Mouse (Mus musculus) midbrain, embryonic 16.5 days (tissue): ENCODE results near the gene Clic1. TPM values are rescaled to one million over a fixed set of nuclear protein-coding genes. Genes with fewer than 3 reads are reported as not detected.

Source experiments
- ATAC-seq: fragments of 200-750 bp; cut with Nextera tagmentation; 2 replicates; pipeline ENCODE4 v1.8.0; 2017; ENCODE audit warnings: moderate TSS enrichment
- H3K27ac ChIP-seq: fragments of 300-500 bp; sonication (generic); 2 replicates; pipeline ENCODE4 v1.5.1; 2014; ENCODE audit warnings: mild to moderate bottlenecking, low read length, mixed read lengths
- H3K27me3 ChIP-seq: fragments of 300-500 bp; sonication (generic); 2 replicates; pipeline ENCODE4 v1.6.1; 2014; ENCODE audit warnings: low read depth, low read length, mixed read lengths; ENCODE audit not compliant: control insufficient read depth, insufficient read depth
- H3K36me3 ChIP-seq: fragments of 300-500 bp; sonication (generic); 2 replicates; pipeline ENCODE4 v1.6.1; 2014; ENCODE audit warnings: mild to moderate bottlenecking, low read length, moderate library complexity, mixed read lengths; ENCODE audit not compliant: control insufficient read depth, insufficient read depth
- H3K4me1 ChIP-seq: fragments of 300-500 bp; sonication (generic); 2 replicates; pipeline ENCODE4 v1.6.1; 2014; ENCODE audit warnings: mild to moderate bottlenecking, low read length, mixed read lengths; ENCODE audit not compliant: control insufficient read depth, insufficient read depth
- H3K4me2 ChIP-seq: fragments of 300-500 bp; sonication (generic); 2 replicates; pipeline ENCODE4 v1.6.1; 2014; ENCODE audit warnings: mild to moderate bottlenecking, low read length, mixed read lengths
- H3K4me3 ChIP-seq: fragments of 300-500 bp; sonication (generic); 2 replicates; pipeline ENCODE4 v1.5.1; 2014; ENCODE audit warnings: low read depth, mild to moderate bottlenecking, low read length, moderate library complexity, mixed read lengths
- H3K9ac ChIP-seq: fragments of 300-500 bp; sonication (generic); 2 replicates; pipeline ENCODE4 v1.6.1; 2014; ENCODE audit warnings: low read depth, low read length, mixed read lengths
- H3K9me3 ChIP-seq: fragments of 300-500 bp; sonication (generic); replicated peaks from 2 replicates; pipeline ENCODE4 v1.6.1; 2014; ENCODE audit warnings: mild to moderate bottlenecking, low read length, mixed read lengths; ENCODE audit not compliant: control insufficient read depth, poor library complexity, severe bottlenecking
- WGBS: fragments of 180-500 bp; shearing (Covaris S2); extraction: QIAGEN DNeasy Blood & Tissue Kit; methylation state at CpG from one replicate; pipeline ENCODE4 v1.1.7; 2014; 5-methylcytosine and 5-hydroxymethylcytosine counted together
- polyA plus RNA-seq: library from polyadenylated mRNA; unstranded; fragments of >200 nt; fragmentation: Nextera tagmentation; extraction: Ambion mirVana; gene quantifications from 2 replicates; pipeline ENCODE4 v1.2.1, GENCODE M21; 2015

Gene Clic1
- polyA plus RNA-seq, 1 experiment from 2014 or later: 51.2 TPM

DNA sequence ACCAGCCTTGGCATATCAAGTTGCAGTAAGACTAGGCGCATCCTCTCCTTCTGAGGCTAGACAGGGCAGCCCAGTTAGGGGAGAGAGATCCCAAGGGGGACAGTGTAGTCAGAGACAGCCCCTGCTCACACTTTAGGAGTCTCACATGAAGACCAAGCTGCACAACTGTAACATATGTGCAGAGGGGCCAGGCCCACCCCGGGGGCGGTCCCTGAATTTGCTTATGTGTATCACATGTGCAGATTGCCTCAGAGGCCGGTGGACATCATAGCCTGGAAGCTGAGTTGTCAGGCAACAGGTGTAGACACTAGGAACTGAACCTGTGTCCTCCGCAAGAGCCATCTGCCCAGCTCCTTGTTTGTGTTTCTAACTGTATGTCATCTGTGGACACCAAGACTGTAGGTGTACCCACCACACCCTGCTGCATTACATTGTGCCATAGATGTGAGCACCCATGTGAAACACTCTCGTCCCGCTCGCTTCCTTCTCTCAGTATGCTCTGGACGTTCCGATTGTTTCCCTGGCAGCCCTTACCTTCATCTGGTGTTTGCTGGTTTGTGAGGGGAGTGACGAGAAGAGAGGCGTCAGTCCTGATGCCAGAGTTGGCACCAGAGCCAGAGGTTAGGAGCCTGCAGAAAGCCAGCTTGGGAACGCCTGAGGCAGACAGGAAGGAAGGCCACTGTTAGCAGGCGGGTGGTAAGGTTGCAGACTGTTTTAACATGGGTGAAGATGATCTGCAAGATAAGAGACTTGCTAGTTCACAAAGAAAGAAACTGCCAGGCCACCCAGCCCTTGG lies 42.8 kb downstream of the Clic1 start:
- no peak overlapping the region for H3K9ac ChIP-seq
- H3K4me1 ChIP-seq: peaks cover 12% of the 10 kb centered on the region
- no peaks in the 10 kb centered on the region for H3K9me3 ChIP-seq
- no peak overlapping the region for H3K4me3 ChIP-seq
- 91% methylated on average over 14 of the region's 14 CpGs for WGBS
- ATAC-seq: no peak
- no peaks in the 10 kb centered on the region for H3K27me3 ChIP-seq
- H3K36me3 ChIP-seq: peaks cover 29% of the 10 kb centered on the region
- no peak overlapping the region for H3K27ac ChIP-seq
- H3K4me2 ChIP-seq: no peak overlapping the region

DNA sequence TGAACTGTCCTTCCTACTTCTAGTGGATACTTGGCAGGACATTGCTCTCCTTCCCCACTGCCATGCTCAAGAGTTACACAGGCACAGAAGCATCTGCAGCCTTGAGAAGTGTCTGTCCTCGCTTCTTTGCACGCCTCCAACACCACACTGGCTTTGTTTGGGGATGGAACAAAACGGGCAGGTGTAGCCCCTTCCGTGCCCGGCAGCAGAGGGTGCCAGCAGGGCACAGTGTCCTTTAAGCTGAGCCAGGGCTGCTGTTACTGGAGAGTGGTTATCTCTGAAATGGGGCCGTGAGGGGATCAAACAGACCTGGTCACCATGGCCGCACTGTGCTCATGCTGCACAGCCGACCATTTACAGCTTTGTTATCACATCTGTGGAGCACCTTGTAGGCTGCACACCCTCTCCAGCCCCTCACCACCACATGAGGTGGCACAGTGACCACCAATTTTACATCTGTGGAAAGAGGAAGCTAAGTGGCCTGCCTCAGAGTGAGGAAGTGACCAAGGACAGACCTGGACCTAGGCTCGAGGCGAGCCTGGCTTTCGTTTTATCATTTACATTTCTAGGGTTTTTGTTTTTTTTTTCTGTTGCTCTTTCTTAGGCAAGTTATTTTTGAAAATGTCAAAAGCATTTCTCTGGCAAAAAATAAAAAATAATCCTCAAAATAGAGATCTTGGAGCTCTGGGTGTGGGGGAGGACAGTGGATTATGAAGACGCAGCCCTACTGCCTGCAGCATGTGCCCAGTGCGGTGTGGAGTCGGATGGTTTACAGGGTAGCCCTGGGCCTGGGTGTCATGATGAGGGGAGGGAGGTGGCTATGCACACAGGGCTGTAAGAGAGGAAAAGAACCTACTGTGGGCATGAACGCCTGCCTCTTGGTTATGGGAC lies 45.0 kb downstream of the Clic1 start:
- no peak overlapping the region for H3K4me2 ChIP-seq

DNA sequence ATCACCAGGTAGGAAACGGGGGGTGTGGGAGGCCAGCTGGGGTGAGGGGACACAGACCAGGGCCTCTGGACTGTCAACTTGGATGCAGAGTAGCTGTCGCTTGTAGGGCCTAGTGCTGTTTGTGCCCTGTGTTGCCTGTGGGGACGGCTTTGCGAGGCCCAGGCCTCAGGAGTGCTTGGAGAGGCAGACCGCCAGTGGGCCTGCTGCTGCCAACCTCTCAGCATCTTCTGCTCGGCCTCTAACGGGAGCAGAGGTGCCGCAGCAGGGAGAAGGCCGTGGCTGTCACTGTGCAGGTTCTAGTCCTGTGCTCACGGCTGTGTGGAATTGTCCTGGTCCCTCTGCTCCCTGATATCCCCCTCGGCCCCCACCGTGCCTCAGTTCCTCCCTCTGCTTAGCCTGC lies 46.8 kb downstream of the Clic1 start:
- Histone ChIP-seq H3K9ac (no peak overlapping the region), H3K27me3 (no peaks in the 10 kb centered on the region), H3K9me3 (no peaks in the 10 kb centered on the region), H3K27ac (no peak overlapping the region), H3K4me1 (no peaks in the 10 kb centered on the region), H3K4me3 (no peak overlapping the region), H3K4me2 (no peak overlapping the region), H3K36me3 (peaks cover 50% of the 10 kb centered on the region)
- ATAC-seq: no peak
- 79% methylated on average over 12 of the region's 12 CpGs for WGBS

More for the DNA sequence above, 45.0 kb downstream of the Clic1 start:
- Histone ChIP-seq H3K36me3 (peaks cover 40% of the 10 kb centered on the region), H3K4me1 (peaks cover 12% of the 10 kb centered on the region), H3K9me3 (no peaks in the 10 kb centered on the region), H3K4me3 (no peak overlapping the region), H3K27me3 (no peaks in the 10 kb centered on the region), H3K27ac (no peak overlapping the region), H3K9ac (no peak overlapping the region)
- 95% methylated on average over 15 of the region's 15 CpGs for WGBS
- ATAC-seq: no peak

DNA sequence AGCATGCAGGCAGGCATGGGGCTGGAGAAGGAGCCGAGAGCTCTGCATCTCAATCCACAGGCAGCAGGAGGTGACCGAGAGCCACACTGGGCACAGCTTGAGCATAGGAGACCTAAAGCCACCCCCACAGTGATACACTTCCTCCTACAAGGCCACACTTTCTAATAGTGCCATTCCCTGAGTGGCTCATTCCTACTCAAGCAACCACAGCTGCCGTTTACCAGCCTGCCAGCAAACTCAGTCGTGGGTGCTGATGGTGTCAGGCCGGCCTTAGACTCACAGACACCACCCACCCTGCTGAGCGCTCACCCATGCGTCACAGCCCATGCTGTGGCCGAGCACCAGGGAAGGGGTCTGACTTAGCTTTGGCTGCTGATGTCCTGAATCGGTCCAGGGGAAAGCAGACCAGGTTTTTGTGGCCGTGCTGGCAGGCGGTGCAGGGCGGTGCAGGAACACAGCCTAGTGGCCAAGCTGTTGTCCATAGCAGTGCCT lies 47.4 kb downstream of the Clic1 start:
- Histone ChIP-seq H3K27me3 (no peaks in the 10 kb centered on the region), H3K4me3 (no peak overlapping the region), H3K27ac (no peak overlapping the region), H3K9ac (no peak overlapping the region), H3K9me3 (no peaks in the 10 kb centered on the region), H3K4me2 (no peak overlapping the region), H3K4me1 (no peaks in the 10 kb centered on the region), H3K36me3 (peaks cover 51% of the 10 kb centered on the region)
- no peak for ATAC-seq
- 69% methylated on average over 12 of the region's 12 CpGs for WGBS

DNA sequence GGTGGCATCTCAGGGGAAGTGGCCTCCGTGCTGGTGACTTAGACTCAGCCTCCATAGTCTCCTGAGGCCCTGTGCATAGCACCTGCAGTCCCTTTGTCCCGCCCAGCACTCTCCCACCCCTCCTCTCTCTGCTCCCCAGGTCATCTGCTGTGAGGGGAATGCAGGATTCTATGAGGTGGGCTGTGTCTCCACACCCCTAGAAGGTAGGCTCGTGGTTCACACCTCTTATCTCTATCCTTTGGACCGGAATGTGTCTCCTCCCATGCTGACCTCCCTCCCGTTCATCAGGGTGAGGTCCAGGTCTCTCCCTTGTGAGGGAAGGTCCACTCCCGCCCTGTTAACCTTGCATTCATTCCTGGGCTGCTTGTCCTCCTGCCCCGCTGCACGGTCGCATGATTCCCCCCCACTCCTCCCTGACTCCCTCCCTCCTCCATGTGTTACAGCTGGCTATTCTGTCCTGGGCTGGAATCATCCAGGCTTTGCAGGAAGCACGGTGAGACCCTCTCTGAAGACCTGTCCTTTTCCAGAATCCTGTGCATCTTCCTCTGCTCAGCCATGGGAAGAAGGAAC lies 50.5 kb downstream of the Clic1 start:
- ATAC-seq: no peak
- no peak overlapping the region for H3K9ac ChIP-seq
- peaks cover 48% of the 10 kb centered on the region for H3K36me3 ChIP-seq
- 81% methylated on average over 10 of the region's 10 CpGs for WGBS
- H3K4me3 ChIP-seq: no peak overlapping the region
- H3K27me3 ChIP-seq: no peaks in the 10 kb centered on the region
- no peaks in the 10 kb centered on the region for H3K9me3 ChIP-seq
- H3K4me2 ChIP-seq: no peak overlapping the region
- H3K27ac ChIP-seq: no peak overlapping the region
- no peaks in the 10 kb centered on the region for H3K4me1 ChIP-seq

DNA sequence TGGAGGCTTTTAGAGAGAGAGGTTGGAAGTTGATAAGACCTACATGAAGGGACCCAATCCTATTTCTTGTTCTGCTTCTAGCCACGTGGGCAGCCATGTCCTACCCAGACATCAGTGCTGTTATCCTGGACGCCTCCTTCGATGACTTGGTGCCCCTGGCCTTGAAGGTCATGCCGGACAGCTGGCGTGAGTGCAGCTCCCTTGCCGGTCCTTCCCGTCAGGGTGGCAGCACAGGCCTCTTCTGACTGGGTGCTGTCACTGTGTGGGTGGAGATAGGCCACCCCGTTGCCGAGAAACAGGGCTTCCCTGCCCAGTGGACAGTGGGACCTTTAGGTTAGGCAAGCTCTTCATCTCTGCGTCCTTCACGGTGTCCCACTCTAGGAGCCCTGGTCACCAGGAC lies 51.4 kb downstream of the Clic1 start:
- Histone ChIP-seq H3K27ac (no peak overlapping the region), H3K27me3 (no peaks in the 10 kb centered on the region), H3K4me1 (no peaks in the 10 kb centered on the region; the same call in 1 of the 2 replicates), H3K4me3 (no peak overlapping the region), H3K9ac (no peak overlapping the region), H3K4me2 (no peak overlapping the region), H3K36me3 (peaks cover 47% of the 10 kb centered on the region), H3K9me3 (no peaks in the 10 kb centered on the region)
- ATAC-seq: no peak
- 92% methylated on average over 11 of the region's 11 CpGs for WGBS

DNA sequence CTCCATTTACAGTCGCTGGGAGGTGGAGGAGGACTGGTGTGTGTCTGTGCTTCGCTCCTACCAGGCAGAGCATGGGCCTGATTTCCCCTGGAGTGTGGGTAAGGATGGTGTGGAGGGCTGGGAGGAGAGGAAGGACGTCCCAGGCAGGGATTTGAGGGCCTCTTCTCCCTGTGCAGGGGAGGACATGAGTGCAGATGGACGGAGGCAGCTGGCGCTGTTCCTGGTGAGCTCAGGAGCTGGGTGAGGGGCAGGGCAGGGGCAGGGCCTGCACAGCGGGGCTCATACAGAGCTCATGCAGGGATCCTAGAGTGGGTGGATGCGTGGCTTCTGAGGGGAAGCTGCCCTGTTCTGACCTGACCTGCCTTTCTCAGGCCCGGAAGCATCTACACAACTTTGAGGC lies 52.5 kb downstream of the Clic1 start:
- WGBS: 77% methylated on average over 8 of the region's 8 CpGs

DNA sequence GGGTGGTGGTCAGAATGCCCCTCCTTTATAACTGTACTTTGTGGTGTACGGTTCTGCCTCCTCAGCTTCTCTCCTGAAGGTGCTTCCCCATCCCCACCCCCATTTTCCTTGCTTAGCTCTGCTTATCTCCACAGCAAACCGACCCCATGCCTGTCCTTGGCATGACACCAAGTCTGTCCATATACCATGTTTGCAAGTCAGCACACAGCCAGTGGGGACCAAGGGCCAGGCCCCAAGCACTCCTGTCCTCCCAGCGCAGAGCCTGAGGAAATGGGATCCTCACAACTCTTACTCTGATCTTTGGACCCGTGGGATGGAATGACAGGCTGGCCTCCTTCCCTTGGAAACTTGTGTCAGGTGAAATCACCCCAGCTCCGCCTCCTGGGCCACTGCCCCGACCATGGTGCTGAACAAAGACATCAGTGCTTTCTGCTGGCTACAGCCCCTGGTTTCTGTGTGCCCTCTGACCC lies 53.5 kb downstream of the Clic1 start:
- Histone ChIP-seq H3K27ac (no peak overlapping the region), H3K4me1 (no peaks in the 10 kb centered on the region; the same call in 1 of the 2 replicates), H3K9ac (no peak overlapping the region), H3K27me3 (no peaks in the 10 kb centered on the region), H3K36me3 (peaks cover 35% of the 10 kb centered on the region), H3K9me3 (no peaks in the 10 kb centered on the region), H3K4me3 (no peak overlapping the region), H3K4me2 (no peak overlapping the region)
- no peak for ATAC-seq
- 71% methylated on average over 6 of the region's 6 CpGs for WGBS

More for the DNA sequence above, 52.5 kb downstream of the Clic1 start:
- H3K27ac ChIP-seq: no peak overlapping the region
- no peak overlapping the region for H3K9ac ChIP-seq
- H3K4me3 ChIP-seq: no peak overlapping the region
- no peaks in the 10 kb centered on the region for H3K27me3 ChIP-seq
- peaks cover 40% of the 10 kb centered on the region for H3K36me3 ChIP-seq
- no peaks in the 10 kb centered on the region for H3K9me3 ChIP-seq
- H3K4me2 ChIP-seq: no peak overlapping the region
- no peaks in the 10 kb centered on the region; the same call in 1 of the 2 replicates for H3K4me1 ChIP-seq
- no peak for ATAC-seq
